Mouse (Mus musculus): ENCODE measurements around the gene Map3k6. TPM values are rescaled to one million over a fixed set of nuclear protein-coding genes. Genes with fewer than 3 reads are reported as not detected.

Gene Map3k6
- total RNA-seq, 2 experiments from 2014 or later: 3.0 to 3.3 TPM

DNA sequence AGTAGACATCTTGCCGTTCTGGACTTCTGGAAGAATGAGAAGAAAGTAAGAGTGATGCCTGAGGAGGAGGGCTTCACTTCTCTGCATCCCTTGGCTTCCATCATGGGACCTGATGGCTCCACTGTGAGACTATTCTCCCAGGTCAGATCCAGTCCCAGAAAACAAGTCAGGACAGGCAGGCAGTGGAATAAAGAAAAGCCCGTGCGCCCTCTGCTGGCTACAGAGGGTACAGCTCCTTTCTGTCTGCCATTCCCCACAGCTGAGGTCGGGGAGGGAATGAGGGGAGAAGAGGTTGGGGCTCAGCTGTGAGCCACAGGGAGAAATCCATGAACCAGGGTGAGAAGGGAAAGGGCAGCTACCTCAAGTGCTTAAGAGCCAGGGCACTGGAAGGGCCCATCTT lies 61.2 kb downstream of the Map3k6 start:
- DNase-seq: peak; percentile 91
- intact Hi-C loops (cut with DNase I): loop anchor here (2.0 kb wide), 1 partner anchor 291 kb away; the partner anchor contains the start of gene Ahdc1

Small RNA genes lying within 50 kb of the gene (microRNA-seq; reads per million reads assigned to microRNA genes)
- 1.8 reads per million for gene Mir7017

Other genes with a start within 250 kb of the Map3k6 start
- 100 to 1,000 TPM in 1 of 2 experiments, 10 to 100 TPM in 1; 94.1 to 102 TPM for gene Ahdc1, start 229.6 kb upstream of the Map3k6 start, total RNA-seq (2021)
- 10 to 100 TPM; 34.0 to 35.7 TPM for gene Wasf2, start 110.3 kb upstream of the Map3k6 start, total RNA-seq (2021)
- gene Cd164l2, start 28.7 kb upstream of the Map3k6 start, total RNA-seq (2021): 1 to 10 TPM in 1 of 2 experiments, under 1 TPM in 1; 0.72 to 1.8 TPM
- 1 to 10 TPM; 2.0 to 2.1 TPM for gene Gpr3, start 28.3 kb upstream of the Map3k6 start, total RNA-seq (2021)
- under 1 TPM; 0.42 to 0.44 TPM for gene Sytl1, start 22.3 kb downstream of the Map3k6 start, total RNA-seq (2021)
- gene Tmem222, start 37.0 kb downstream of the Map3k6 start, total RNA-seq (2021): 10 to 100 TPM; 73.7 to 74.9 TPM
- 10 to 100 TPM; 52.0 to 52.9 TPM for gene Wdtc1, start 112.7 kb downstream of the Map3k6 start, total RNA-seq (2021)
- gene Slc9a1, start 128.9 kb downstream of the Map3k6 start, total RNA-seq (2021): 10 to 100 TPM; 30.4 to 36.2 TPM
- not detected for gene Tent5b, start 239.3 kb downstream of the Map3k6 start, total RNA-seq (2021)